Mouse (Mus musculus) cerebellum, adult 18-20 months (tissue): ENCODE measurements around the gene Trp53bp2.

ENCODE experiments used
- DNase-seq, 2 experiments: peaks; one replicate each; pipeline ENCODE4 v3.0.0; 2021

The Trp53bp2 gene

GRCm38 (mm10) chr1:182409401-182410173, 615 bp downstream of the Trp53bp2 start:
- peak; percentile 22 to 35 for DNase-seq

GRCm38 (mm10) chr1:182412586-182413270, 3.8 kb downstream of the Trp53bp2 start:
- no peak for DNase-seq

DNA sequence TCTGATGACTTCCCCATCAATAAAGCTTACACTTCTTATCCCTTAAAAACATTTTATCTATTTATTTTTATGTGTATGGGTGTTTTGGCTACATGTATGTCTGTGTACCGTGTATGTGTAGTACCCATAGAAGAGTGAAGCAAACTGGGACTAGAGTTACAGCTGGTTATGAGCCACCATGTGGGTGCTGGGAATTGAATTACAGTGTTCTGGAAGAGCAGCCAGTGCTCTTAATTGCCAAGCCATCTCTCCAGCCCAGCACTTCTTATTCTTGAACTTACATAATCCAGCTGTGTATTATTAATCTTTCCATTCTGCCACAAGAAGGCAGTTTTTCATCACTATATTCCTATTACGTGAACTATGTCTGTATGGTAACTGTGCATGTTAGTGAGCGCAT, 10.5 kb downstream of the Trp53bp2 start:
- DNase-seq, result no peak

- no peak for DNase-seq
Observed at GRCm38 (mm10) chr1:182424274-182424673, 15.3 kb downstream of the Trp53bp2 start.

DNA sequence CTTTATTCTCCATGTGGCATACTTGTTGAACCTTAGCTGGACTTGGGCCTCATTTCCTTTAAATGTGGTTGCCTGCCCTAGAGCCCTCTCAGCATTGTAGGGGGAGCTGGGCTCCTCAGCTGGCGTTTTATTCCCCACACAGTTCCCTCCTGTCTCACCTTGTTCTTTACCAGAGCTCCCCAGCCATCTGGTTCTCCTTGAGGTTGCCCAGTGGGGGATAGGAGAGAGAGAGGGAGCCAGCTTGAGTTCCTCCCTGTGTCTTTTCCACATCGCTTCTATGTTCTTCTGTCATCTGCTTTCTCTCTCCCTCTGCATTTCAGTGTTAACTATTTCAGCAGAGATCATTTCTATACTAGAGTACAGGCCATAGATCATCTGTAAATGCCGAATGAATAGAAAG, 16.2 kb downstream of the Trp53bp2 start:
- DNase-seq, result peak; percentile 31 to 43

- DNase-seq, result no peak
Observed at GRCm38 (mm10) chr1:182426444-182426843, 17.5 kb downstream of the Trp53bp2 start.

DNA sequence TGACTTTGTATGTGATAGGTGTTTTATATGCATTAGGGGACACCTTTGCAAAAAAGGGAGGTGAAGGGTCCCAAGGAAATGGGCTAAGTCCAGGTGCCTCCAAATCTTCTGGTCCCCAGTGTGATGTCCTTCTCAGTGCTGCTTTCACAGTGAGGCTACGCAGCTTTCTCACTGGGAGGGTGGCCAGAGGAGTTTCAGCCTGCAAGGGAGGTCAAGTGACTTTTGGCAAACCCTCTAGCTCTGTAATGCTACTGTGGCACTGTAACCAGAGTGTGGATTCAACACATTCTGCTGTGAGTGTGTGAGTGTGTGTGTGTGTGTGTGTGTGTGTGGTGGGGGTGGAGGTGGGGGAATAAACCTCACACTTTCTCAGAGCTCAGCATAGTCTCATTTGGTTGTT, 18.5 kb downstream of the Trp53bp2 start:
- no peak for DNase-seq

DNA sequence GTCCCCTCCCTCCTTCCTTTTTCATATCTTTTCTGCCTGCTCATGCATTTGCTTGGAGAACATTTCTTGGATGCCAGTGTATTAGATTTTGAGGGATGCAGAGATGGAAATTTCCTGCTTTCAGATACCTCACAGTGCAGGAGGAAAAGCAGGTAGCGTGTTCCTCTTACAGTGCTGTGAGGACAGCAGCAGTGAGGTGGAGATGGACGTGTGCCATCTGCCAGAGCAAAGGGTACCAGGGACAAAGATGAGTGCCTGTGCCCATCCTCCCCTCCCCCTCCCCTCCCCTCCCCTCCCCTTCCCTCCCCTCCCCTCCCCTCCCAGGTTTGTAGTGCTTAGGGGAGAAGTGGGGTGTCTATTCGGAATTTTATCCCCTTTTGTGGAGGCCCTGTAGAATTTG, 20.9 kb downstream of the Trp53bp2 start:
- DNase-seq, result no peak

GRCm38 (mm10) chr1:182430676-182431075, 21.7 kb downstream of the Trp53bp2 start:
- no peak for DNase-seq

GRCm38 (mm10) chr1:182432059-182432458, 23.1 kb downstream of the Trp53bp2 start:
- no peak for DNase-seq

- peak in 1 of 2 experiments; percentile 36 for DNase-seq
Observed at GRCm38 (mm10) chr1:182436746-182437145, 27.8 kb downstream of the Trp53bp2 start.

DNA sequence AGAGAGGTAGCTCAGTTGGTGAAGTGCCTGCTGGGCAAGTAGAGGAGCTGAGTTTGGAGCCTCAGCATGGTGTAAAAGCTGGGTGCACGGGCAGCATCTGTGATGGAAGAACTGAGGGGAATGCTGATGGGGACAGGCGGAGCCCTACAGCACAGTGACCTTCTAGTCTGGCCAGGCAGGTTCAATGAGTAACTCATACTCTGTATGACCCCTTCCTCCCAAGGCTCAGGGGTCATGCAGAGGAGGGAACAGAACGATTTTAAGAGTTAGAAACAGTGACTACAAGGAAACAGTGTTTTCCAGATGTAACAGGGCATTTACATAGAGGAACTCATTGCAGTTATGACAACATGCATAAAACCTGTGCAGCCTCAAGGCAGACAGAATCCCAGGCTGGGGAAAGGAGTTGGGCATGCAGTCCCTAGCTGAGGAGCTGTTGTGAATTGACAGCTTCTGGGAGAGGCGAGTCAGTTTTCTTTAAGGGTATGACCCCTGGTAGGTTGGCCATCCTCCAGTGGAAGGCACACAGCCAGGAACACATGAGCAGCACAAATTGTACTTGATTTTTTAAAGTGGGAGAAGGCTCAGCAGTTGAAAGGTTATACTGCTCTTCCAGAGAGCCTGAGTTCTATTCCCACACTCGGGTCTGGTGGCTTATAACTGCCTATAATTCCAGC, 30.7 kb downstream of the Trp53bp2 start:
- DNase-seq, result no peak

- DNase-seq, result no peak
Observed at GRCm38 (mm10) chr1:182441791-182442473, 33.0 kb downstream of the Trp53bp2 start.

DNA sequence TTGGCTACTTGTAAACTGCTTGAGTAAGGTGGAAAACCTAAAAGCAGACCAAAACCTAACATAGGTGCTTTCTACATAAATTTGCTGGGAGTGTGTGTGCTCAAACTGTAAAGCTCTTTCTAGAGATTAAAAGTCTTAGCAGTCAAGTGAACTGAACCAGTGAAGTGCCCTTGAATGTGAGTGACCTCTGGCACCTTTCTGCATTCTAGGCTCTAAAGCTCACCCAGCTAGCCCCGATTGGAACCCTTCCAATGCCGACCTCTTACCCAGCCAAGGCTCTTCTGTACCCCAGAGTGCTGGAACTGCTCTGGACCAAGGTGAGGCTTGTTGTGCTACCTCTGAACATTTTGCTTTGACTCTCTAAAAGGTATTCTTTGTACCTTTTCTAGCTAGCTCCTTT, 35.1 kb downstream of the Trp53bp2 start:
- DNase-seq, result no peak

DNA sequence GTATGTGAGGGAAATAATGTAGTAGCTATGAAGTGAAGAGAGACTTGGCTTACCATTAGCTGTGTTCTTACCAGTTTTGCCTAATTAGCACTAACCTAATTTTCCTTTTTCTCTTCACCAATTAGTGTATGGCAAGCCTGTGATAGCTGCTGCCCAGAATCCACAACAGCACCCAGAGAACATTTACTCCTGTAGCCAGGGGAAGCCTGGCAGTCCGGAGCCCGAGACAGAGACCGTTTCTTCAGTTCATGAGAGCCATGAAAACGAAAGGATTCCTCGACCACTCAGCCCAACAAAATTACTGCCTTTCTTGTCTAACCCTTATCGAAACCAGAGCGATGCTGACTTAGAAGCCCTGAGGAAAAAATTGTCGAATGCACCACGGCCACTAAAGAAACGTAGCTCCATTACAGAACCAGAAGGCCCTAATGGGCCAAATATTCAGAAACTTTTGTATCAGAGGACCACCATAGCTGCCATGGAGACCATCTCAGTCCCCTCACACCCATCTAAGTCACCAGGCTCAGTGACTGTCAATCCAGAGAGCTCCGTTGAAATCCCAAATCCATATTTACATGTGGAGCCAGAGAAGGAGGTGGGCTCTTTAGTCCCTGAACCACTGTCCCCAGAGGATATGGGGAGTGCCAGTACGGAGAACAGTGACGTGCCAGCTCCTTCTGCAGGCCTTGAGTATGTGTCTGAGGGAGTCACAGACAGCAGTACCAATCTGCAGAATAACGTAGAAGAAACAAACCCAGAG, 39.5 kb downstream of the Trp53bp2 start:
- no peak for DNase-seq

GRCm38 (mm10) chr1:182452473-182452872, 43.5 kb downstream of the Trp53bp2 start:
- no peak for DNase-seq

DNA sequence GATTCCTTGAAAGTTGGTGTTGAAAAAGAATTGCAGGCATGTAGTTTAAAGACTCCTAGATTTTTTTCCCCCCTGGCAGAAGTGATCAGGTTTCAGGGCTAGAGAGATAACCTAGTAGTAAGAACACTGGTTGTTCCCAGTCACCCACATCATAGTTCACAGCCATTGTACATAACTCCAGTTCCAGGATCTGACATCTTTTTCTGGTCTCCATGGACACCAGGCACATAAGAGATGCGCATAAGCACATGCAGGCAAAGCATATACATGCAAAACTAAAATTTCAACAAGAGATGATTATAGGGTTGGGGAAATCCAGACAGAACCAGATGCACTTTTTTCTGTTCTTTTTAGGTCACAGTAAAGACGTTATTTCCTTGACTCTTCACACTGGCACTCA, 46.1 kb downstream of the Trp53bp2 start:
- DNase-seq, result no peak

DNA sequence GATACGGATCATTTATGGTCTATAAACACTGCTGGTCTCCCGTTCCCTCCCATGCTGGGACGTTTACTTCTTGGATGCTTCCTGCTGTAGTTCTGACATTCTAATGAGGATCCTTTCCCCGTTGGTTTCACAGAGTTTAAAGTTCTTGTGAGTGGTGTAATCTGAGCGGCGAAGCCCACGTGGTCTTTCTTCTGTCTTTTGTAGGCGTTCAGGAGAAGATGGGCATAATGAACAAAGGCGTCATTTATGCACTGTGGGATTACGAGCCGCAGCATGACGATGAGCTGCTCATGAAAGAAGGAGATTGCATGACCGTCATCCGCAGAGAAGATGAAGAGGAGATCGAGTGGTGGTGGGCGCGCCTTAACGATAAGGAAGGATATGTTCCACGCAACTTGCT, 49.6 kb downstream of the Trp53bp2 start:
- DNase-seq, result no peak

DNA sequence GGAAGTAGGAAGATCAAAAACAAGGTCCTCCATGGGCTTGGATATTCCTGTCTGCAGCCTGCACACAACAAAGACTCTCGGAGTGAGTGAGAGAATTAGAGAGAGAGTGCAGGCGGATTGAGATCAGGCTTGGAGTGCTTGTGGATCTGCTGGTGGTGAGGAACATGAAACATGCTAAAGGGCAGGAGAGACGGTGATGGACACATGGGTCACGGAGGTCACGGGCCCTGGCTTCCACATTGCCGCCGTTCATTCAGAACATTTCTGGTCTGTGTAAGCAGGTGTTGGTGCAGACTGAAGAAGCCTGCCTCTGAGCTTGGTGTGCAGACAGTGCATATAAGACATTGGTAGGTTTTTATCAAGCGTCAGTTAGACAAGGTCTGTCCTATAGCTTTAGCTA, 50.5 kb downstream of the Trp53bp2 start:
- no peak for DNase-seq

DNA sequence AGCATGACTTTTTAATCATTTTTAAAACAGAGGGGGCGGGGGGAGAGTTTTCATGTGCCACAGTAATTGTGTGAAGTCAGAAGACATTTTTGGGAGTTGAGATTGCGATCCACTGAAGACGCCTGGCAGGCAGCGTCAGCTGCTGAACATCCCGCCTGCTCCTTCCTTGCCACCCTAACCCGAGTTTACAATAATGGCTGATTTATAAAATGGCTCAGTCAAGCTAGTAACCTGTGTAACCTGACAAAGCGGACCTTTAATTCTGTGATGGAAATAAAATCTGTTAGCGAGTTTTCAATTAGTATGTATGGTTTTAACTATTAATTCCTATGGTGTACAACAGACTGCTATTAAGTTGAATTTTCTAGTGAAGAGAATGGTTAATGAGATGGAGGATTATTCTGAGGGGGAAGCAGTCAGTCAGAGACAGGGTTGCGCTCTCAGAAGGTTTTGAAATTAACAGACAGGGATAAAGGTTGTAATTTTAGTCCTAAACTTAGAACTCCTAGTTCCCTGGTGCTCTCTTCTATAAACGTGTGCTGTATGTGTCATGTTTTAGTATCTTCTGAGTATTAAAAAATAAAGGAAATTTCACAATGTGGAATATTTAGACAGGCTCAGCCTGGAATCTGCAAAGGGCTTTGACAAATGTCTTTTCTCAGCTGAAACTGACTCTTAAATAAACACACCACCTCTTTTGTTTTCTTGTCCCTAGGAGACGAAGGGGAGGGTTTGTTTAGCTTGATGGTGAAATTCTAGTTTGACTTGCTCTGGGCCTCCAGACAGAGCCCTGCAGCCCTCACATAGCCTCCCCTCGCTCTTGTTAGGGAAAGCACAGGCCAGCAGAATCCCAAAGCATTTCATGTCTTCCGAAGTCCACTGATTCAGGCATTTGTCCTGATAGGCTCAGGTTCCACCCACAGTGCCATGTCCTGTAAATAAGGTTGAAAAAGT, 51.6 kb downstream of the Trp53bp2 start:
- DNase-seq, result no peak

- no peak for DNase-seq
Observed at GRCm38 (mm10) chr1:182461261-182461660, 52.3 kb downstream of the Trp53bp2 start.
